Mouse (Mus musculus) CH12.LX (cell line): Measurements from ENCODE around the gene Necap2.

Experiments
- CTCF ChIP-seq, 2 experiments: IDR thresholded peaks in 1 of 2; conservative IDR thresholded peaks in 1 of 2; 2 replicates each; pipeline ENCODE4 v1.5.1; 2011 to 2012; ENCODE audit warnings: low read depth in 2 of 2, low read length in 2 of 2, improper control_type of control experiment in 1 of 2, inconsistent platforms in 1 of 2, mild to moderate bottlenecking in 1 of 2, moderate library complexity in 1 of 2
- RCOR1 ChIP-seq: conservative IDR thresholded peaks from 2 replicates; pipeline ENCODE4 v1.6.1; 2012; ENCODE audit warnings: low read depth, mild to moderate bottlenecking, inconsistent platforms, low read length, improper control_type of control experiment
- SIN3A ChIP-seq: IDR thresholded peaks from 2 replicates; pipeline ENCODE4 v1.6.1; 2012; ENCODE audit warnings: low read length, improper control_type of control experiment, inconsistent platforms
- UBTF ChIP-seq: IDR thresholded peaks from 2 replicates; pipeline ENCODE4 v1.6.1; 2012; ENCODE audit warnings: low read depth, mild to moderate bottlenecking, inconsistent platforms, low read length, improper control_type of control experiment, moderate library complexity
- ZNF384 ChIP-seq: IDR thresholded peaks from 2 replicates; pipeline ENCODE4 v1.6.1; 2012; ENCODE audit warnings: low read depth, low read length, improper control_type of control experiment, inconsistent platforms

DNA sequence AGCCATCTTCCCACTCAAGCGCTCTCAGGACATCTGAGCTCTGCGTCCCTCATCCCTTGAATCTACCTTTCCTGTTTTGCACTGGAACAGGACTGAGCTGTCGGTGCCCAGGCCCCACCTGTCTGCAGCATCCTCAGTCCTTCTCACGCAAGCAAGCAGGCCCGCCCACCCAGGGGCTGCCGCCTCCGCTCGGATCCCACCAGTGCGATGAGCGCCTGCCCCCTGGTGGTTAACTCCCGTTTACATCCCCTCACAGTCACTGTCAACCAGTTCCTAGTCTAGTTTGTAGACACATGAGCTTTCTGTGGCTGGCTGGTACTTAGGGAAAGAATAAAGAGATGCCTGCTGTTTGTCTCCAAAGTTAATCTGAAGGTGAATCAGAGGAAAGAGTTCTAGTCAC, 42.5 kb upstream of the Necap2 start:
- TF ChIP-seq RCOR1 (no peak), CTCF (conservative IDR thresholded peaks at IDR 0.05 in 1 of 2, IDR thresholded peaks at IDR 0.05 in 1 of 2; ENCODE audit: low read depth in 2 of 2, low read length in 2 of 2) (peak; percentile 27 to 55; a peak in 3 of 4 replicates), SIN3A (no peak), UBTF (no peak), ZNF384 (no peak)
